Mouse (Mus musculus) ES-E14 (cell line): ENCODE measurements at regions not wholly inside any gene's neighbourhood (a gene's known extent, or its start where the extent isn't known, plus 50 kb on each side); places are given as distances from the start of the nearest gene placed in this dataset.

ENCODE experiments used
- DNase-seq: peaks from one replicate; pipeline ENCODE4 v3.0.0-alpha.2; 2013; ENCODE audit warnings: low read depth, low spot score
- H3K27ac ChIP-seq: 2 replicates; pipeline ENCODE4 v1.5.1; 2012; ENCODE audit warnings: low read depth, mild to moderate bottlenecking, low read length, moderate library complexity, mixed read lengths; ENCODE audit not compliant: poor library complexity, insufficient read depth, severe bottlenecking
- H3K36me3 ChIP-seq: 2 replicates; pipeline ENCODE4 v1.6.1; 2012; ENCODE audit warnings: mild to moderate bottlenecking, low read length, moderate library complexity, mixed read lengths; ENCODE audit not compliant: control insufficient read depth, poor library complexity, insufficient read depth, severe bottlenecking
- H3K4me1 ChIP-seq, 2 experiments: fragments of 150-350 bp in 1 of 2; sonication (generic) in 1 of 2; 2 replicates each; pipeline ENCODE4 v1.6.1; 2012; ENCODE audit warnings: low read length in 2 of 2, mild to moderate bottlenecking in 1 of 2, mixed read lengths in 1 of 2; ENCODE audit not compliant: control insufficient read depth in 2 of 2, insufficient read depth in 2 of 2, poor library complexity in 1 of 2
- H3K4me3 ChIP-seq, 2 experiments: fragments of 150-350 bp in 1 of 2; sonication (generic) in 1 of 2; 2 replicates each; pipeline ENCODE4 v1.5.1; 2012; ENCODE audit warnings: low read length in 2 of 2, low read depth in 1 of 2, mild to moderate bottlenecking in 1 of 2, mixed read lengths in 1 of 2; ENCODE audit not compliant: insufficient read depth in 1 of 2, poor library complexity in 1 of 2, severe bottlenecking in 1 of 2
- H3K9ac ChIP-seq: 2 replicates; pipeline ENCODE4 v1.6.1; 2012; ENCODE audit warnings: low read depth, mild to moderate bottlenecking, low read length, mixed read lengths; ENCODE audit not compliant: poor library complexity, insufficient read depth, severe bottlenecking
- H3K9me3 ChIP-seq: fragments of 150-350 bp; sonication (generic); 2 replicates; pipeline ENCODE4 v1.6.1; 2012; ENCODE audit warnings: low read depth, mild to moderate bottlenecking, low read length; ENCODE audit not compliant: control insufficient read depth, insufficient read depth
- CHD2 ChIP-seq: IDR thresholded peaks from 2 replicates; pipeline ENCODE4 v1.6.1; 2014; ENCODE audit warnings: mild to moderate bottlenecking, low read depth, low read length, inconsistent platforms
- HCFC1 ChIP-seq: IDR thresholded peaks from 2 replicates; pipeline ENCODE4 v1.6.1; 2012; ENCODE audit warnings: low read length, inconsistent platforms, borderline replicate concordance; ENCODE audit not compliant: insufficient read depth
- MAFK ChIP-seq: IDR thresholded peaks from 2 replicates; pipeline ENCODE4 v1.6.1; 2014; ENCODE audit warnings: mild to moderate bottlenecking, low read depth, low read length, inconsistent platforms; ENCODE audit not compliant: insufficient read depth
- ZC3H11A ChIP-seq: IDR thresholded peaks from 2 replicates; pipeline ENCODE4 v1.6.1; 2012; ENCODE audit warnings: low read depth, mild to moderate bottlenecking, inconsistent platforms, low read length, borderline replicate concordance
- ZNF384 ChIP-seq: IDR thresholded peaks from 2 replicates; pipeline ENCODE4 v1.6.1; 2012; ENCODE audit warnings: low read depth, low read length, inconsistent platforms
- in situ Hi-C, 2 experiments: fragments of 600-800 bp; cut with MboI; formaldehyde crosslinking; loops; one replicate each; pipeline ENCODE4 v1.15.1; 2025; ENCODE audit warnings: low sequenced_read_pairs in 2 of 2, inconsistent platforms in 1 of 2; ENCODE audit not compliant: unreplicated experiment in 2 of 2

GRCm38 (mm10) chr14:33854181-33854580 is 69.2 kb upstream of the Gdf10 start:
- H3K9ac ChIP-seq, result no peak overlapping the region
- H3K9me3 ChIP-seq, result no peaks in the 10 kb centered on the region
- H3K27ac ChIP-seq, result no peak overlapping the region
- in situ Hi-C loops, result loop anchor here in 1 of 2 experiments (25.0 kb wide), 1 partner anchor 92 kb away; no protein-coding TSS in a partner anchor
- no peak overlapping the region for H3K4me3 ChIP-seq
- no peak for DNase-seq
- TF ChIP-seq ZNF384, result no peak
- TF ChIP-seq HCFC1, result no peak
- TF ChIP-seq CHD2, result no peak
- no peak for TF ChIP-seq MAFK
- TF ChIP-seq ZC3H11A, result no peak
- H3K4me1 ChIP-seq, result no peaks in the 10 kb centered on the region
- no peaks in the 10 kb centered on the region for H3K36me3 ChIP-seq

GRCm38 (mm10) chr14:33856992-33857391 is 66.4 kb upstream of the Gdf10 start:
- no peak for DNase-seq
- in situ Hi-C loops, result loop anchor here in 1 of 2 experiments (25.0 kb wide), 1 partner anchor 95 kb away; no protein-coding TSS in a partner anchor
- no peak overlapping the region for H3K9ac ChIP-seq
- no peaks in the 10 kb centered on the region for H3K4me1 ChIP-seq
- no peak overlapping the region for H3K27ac ChIP-seq
- TF ChIP-seq ZC3H11A (no peak), MAFK (no peak), HCFC1 (no peak), ZNF384 (no peak), CHD2 (no peak)
- H3K36me3 ChIP-seq, result no peaks in the 10 kb centered on the region
- H3K9me3 ChIP-seq, result no peaks in the 10 kb centered on the region
- no peak overlapping the region for H3K4me3 ChIP-seq

- Histone ChIP-seq H3K4me1 (no peaks in the 10 kb centered on the region), H3K36me3 (no peaks in the 10 kb centered on the region), H3K27ac (no peak overlapping the region), H3K4me3 (no peak overlapping the region), H3K9me3 (no peaks in the 10 kb centered on the region), H3K9ac (no peak overlapping the region)
- in situ Hi-C loops, result loop anchor here in 1 of 2 experiments (25.0 kb wide), 1 partner anchor 102 kb away; no protein-coding TSS in a partner anchor
- TF ChIP-seq ZC3H11A (no peak), ZNF384 (no peak), MAFK (no peak), CHD2 (no peak), HCFC1 (no peak)
- no peak for DNase-seq
Observed at GRCm38 (mm10) chr14:33864796-33865195, 58.6 kb upstream of the Gdf10 start.

- H3K9ac ChIP-seq, result no peak overlapping the region
- no peak overlapping the region for H3K27ac ChIP-seq
- no peaks in the 10 kb centered on the region for H3K9me3 ChIP-seq
- no peaks in the 10 kb centered on the region for H3K4me1 ChIP-seq
- DNase-seq, result no peak
- H3K4me3 ChIP-seq, result no peak overlapping the region
- in situ Hi-C loops, result loop anchor here in 1 of 2 experiments (25.0 kb wide), 1 partner anchor 103 kb away; no protein-coding TSS in a partner anchor
- TF ChIP-seq MAFK (no peak), CHD2 (no peak), ZC3H11A (no peak), HCFC1 (no peak), ZNF384 (no peak)
- H3K36me3 ChIP-seq, result no peaks in the 10 kb centered on the region
Observed at GRCm38 (mm10) chr14:33865746-33866145, 57.6 kb upstream of the Gdf10 start.

GRCm38 (mm10) chr14:33867674-33868073 is 55.7 kb upstream of the Gdf10 start:
- Histone ChIP-seq H3K4me3 (no peak overlapping the region), H3K9ac (no peak overlapping the region), H3K4me1 (no peaks in the 10 kb centered on the region), H3K36me3 (no peaks in the 10 kb centered on the region), H3K27ac (no peak overlapping the region), H3K9me3 (no peaks in the 10 kb centered on the region)
- in situ Hi-C loops, result loop anchor here in 1 of 2 experiments (25.0 kb wide), 1 partner anchor 105 kb away; no protein-coding TSS in a partner anchor
- DNase-seq, result no peak
- no peak for TF ChIP-seq ZC3H11A
- TF ChIP-seq CHD2, result no peak
- no peak for TF ChIP-seq ZNF384
- no peak for TF ChIP-seq HCFC1
- TF ChIP-seq MAFK, result no peak
